Mouse (Mus musculus): ENCODE measurements around the gene Clcn3. TPM values are rescaled to one million over a fixed set of nuclear protein-coding genes. Genes with fewer than 3 reads are reported as not detected.
"Not testable (repeated sequence)": the region's sequence is repeated elsewhere in the genome, so short reads cannot be mapped to it uniquely, and the experiment has no call there.

Clcn3 gene
- 30.0 and 30.1 TPM in 2 replicates for polyA plus RNA-seq (2015; fragmentation: Nextera tagmentation; extraction: Ambion mirVana)

- Histone ChIP-seq H3K4me1 (replicated peaks) (no peaks in the 10 kb centered on the region), H3K4me3 (replicated peaks) (peak within 1 kb of the TSS; percentile 81), H3K36me3 (no peaks in the 10 kb centered on the region), H3K4me2 (replicated peaks) (peak within 1 kb of the TSS; percentile 89), H3K27me3 (replicated peaks) (no peaks in the 10 kb centered on the region), H3K9me3 (no peaks in the 10 kb centered on the region), H3K9ac (peak within 1 kb of the TSS; percentile 84), H3K27ac (peak within 1 kb of the TSS; percentile 92)
- WGBS: under 1% methylated on average over 101 of the region's 101 CpGs
- ATAC-seq: peak; percentile 100
Observed at GRCm38 (mm10) chr8:60982701-60983687, at the start of gene Clcn3. Gene Clcn3 (minus strand): TSS chr8:60983300.

- H3K36me3 ChIP-seq: no peaks in the 10 kb centered on the region; the same call in 1 of the 2 replicates
- no peak overlapping the region for H3K4me2 ChIP-seq (replicated peaks)
- H3K4me3 ChIP-seq (replicated peaks): no peak overlapping the region
- no peaks in the 10 kb centered on the region for H3K9me3 ChIP-seq
- H3K27me3 ChIP-seq (replicated peaks): no peaks in the 10 kb centered on the region
- 81% methylated on average over 3 of the region's 3 CpGs for WGBS
- no peak overlapping the region for H3K27ac ChIP-seq
- no peak for ATAC-seq
- H3K9ac ChIP-seq: no peak overlapping the region
- peaks cover 3% of the 10 kb centered on the region; the same call in 1 of the 2 replicates for H3K4me1 ChIP-seq (replicated peaks)
Observed at GRCm38 (mm10) chr8:60996468-60996867, 13.4 kb upstream of the Clcn3 start.

- Histone ChIP-seq H3K4me3 (replicated peaks) (peak overlapping the region; percentile 74), H3K9ac (peak overlapping the region; percentile 69), H3K27ac (peak overlapping the region; percentile 86), H3K9me3 (no peaks in the 10 kb centered on the region), H3K4me2 (replicated peaks) (peak overlapping the region; percentile 64), H3K36me3 (no peaks in the 10 kb centered on the region; the same call in 1 of the 2 replicates), H3K27me3 (replicated peaks) (no peaks in the 10 kb centered on the region), H3K4me1 (replicated peaks) (peaks cover 3% of the 10 kb centered on the region; the same call in 1 of the 2 replicates)
- 3% methylated on average over 12 of the region's 12 CpGs for WGBS
- ATAC-seq: peak; percentile 27; the same call in 1 of the 2 replicates
Observed at GRCm38 (mm10) chr8:60993639-60993986, 10.5 kb upstream of the Clcn3 start.

GRCm38 (mm10) chr8:60992910-60993638, 10.0 kb upstream of the Clcn3 start, which contains the start of gene Nek1:
Gene Nek1 (plus strand): TSS chr8:60993195.
- Histone ChIP-seq H3K9me3 (no peaks in the 10 kb centered on the region), H3K4me2 (replicated peaks) (peak within 1 kb of the TSS; percentile 64), H3K9ac (peak within 1 kb of the TSS; percentile 69), H3K4me1 (replicated peaks) (peaks cover 3% of the 10 kb centered on the region; the same call in 1 of the 2 replicates), H3K27ac (peak within 1 kb of the TSS; percentile 94), H3K36me3 (no peaks in the 10 kb centered on the region; the same call in 1 of the 2 replicates), H3K27me3 (replicated peaks) (no peaks in the 10 kb centered on the region), H3K4me3 (replicated peaks) (peak within 1 kb of the TSS; percentile 74)
- under 1% methylated on average over 55 of the region's 57 CpGs for WGBS
- peak; percentile 96 for ATAC-seq

- peaks cover 3% of the 10 kb centered on the region; the same call in 1 of the 2 replicates for H3K4me1 ChIP-seq (replicated peaks)
- no peaks in the 10 kb centered on the region for H3K36me3 ChIP-seq
- no peaks in the 10 kb centered on the region for H3K9me3 ChIP-seq
- peak overlapping the region; percentile 56 for H3K4me2 ChIP-seq (replicated peaks)
- H3K27me3 ChIP-seq (replicated peaks): no peaks in the 10 kb centered on the region
- peak; percentile 94 for ATAC-seq
- WGBS: 2% methylated on average over 16 of the region's 16 CpGs
- peak overlapping the region; percentile 56 for H3K9ac ChIP-seq
- peak overlapping the region; percentile 94 for H3K27ac ChIP-seq
- H3K4me3 ChIP-seq (replicated peaks): peak overlapping the region; percentile 74
Observed at GRCm38 (mm10) chr8:60992561-60992909, 9.4 kb upstream of the Clcn3 start.

GRCm38 (mm10) chr8:60984260-60985010, 1.3 kb upstream of the Clcn3 start:
- not testable (repeated sequence) for H3K9ac ChIP-seq; ATAC-seq; H3K27ac ChIP-seq; H3K9me3 ChIP-seq; H3K27me3 ChIP-seq (replicated peaks); H3K36me3 ChIP-seq; H3K4me3 ChIP-seq (replicated peaks); H3K4me2 ChIP-seq (replicated peaks); H3K4me1 ChIP-seq (replicated peaks)
- 91% methylated on average over 17 of the region's 17 CpGs for WGBS

- H3K4me1 ChIP-seq (replicated peaks): no peaks in the 10 kb centered on the region
Observed at GRCm38 (mm10) chr8:60983688-60984079, 584 bp upstream of the Clcn3 start.

GRCm38 (mm10) chr8:60981388-60981787, 1.7 kb downstream of the Clcn3 start:
- WGBS: 20% methylated on average over 1 of the region's 1 CpGs
- H3K27ac ChIP-seq: no peak overlapping the region
- no peak for ATAC-seq
- H3K9me3 ChIP-seq: no peaks in the 10 kb centered on the region
- H3K4me2 ChIP-seq (replicated peaks): peak overlapping the region; percentile 89
- H3K27me3 ChIP-seq (replicated peaks): no peaks in the 10 kb centered on the region
- H3K4me3 ChIP-seq (replicated peaks): no peak overlapping the region
- no peaks in the 10 kb centered on the region for H3K4me1 ChIP-seq (replicated peaks)
- H3K9ac ChIP-seq: no peak overlapping the region
- no peaks in the 10 kb centered on the region for H3K36me3 ChIP-seq

More at GRCm38 (mm10) chr8:60983688-60984079, 584 bp upstream of the Clcn3 start:
- Histone ChIP-seq H3K9ac (peak overlapping the region; percentile 51), H3K27ac (peak overlapping the region; percentile 86), H3K4me3 (replicated peaks) (peak overlapping the region; percentile 81), H3K36me3 (no peaks in the 10 kb centered on the region), H3K4me2 (replicated peaks) (peak overlapping the region; percentile 89), H3K9me3 (no peaks in the 10 kb centered on the region), H3K27me3 (replicated peaks) (no peaks in the 10 kb centered on the region)
- WGBS: 13% methylated on average over 9 of the region's 9 CpGs
- peak; percentile 74 for ATAC-seq

- no peak overlapping the region for H3K9ac ChIP-seq
- ATAC-seq: no peak
- no peak overlapping the region for H3K4me3 ChIP-seq (replicated peaks)
- H3K27me3 ChIP-seq (replicated peaks): no peaks in the 10 kb centered on the region
- no peaks in the 10 kb centered on the region for H3K9me3 ChIP-seq
- no peak overlapping the region for H3K27ac ChIP-seq
- H3K4me1 ChIP-seq (replicated peaks): no peaks in the 10 kb centered on the region
- H3K4me2 ChIP-seq (replicated peaks): no peak overlapping the region
- no peaks in the 10 kb centered on the region for H3K36me3 ChIP-seq
- WGBS: 76% methylated on average over 5 of the region's 5 CpGs
Observed at GRCm38 (mm10) chr8:60978496-60978895, 4.6 kb downstream of the Clcn3 start.

- no peak for ATAC-seq
- H3K4me1 ChIP-seq (replicated peaks): no peaks in the 10 kb centered on the region
- no peak overlapping the region for H3K4me3 ChIP-seq (replicated peaks)
- 82% methylated on average over 9 of the region's 9 CpGs for WGBS
- H3K9me3 ChIP-seq: no peaks in the 10 kb centered on the region
- no peaks in the 10 kb centered on the region for H3K27me3 ChIP-seq (replicated peaks)
- no peak overlapping the region for H3K27ac ChIP-seq
- no peaks in the 10 kb centered on the region for H3K36me3 ChIP-seq
- no peak overlapping the region for H3K4me2 ChIP-seq (replicated peaks)
- H3K9ac ChIP-seq: no peak overlapping the region
Observed at GRCm38 (mm10) chr8:60976818-60977217, 6.3 kb downstream of the Clcn3 start.

GRCm38 (mm10) chr8:60974837-60975236, 8.3 kb downstream of the Clcn3 start:
- no peak overlapping the region for H3K9ac ChIP-seq
- H3K4me3 ChIP-seq (replicated peaks): no peak overlapping the region
- no peak for ATAC-seq
- H3K36me3 ChIP-seq: no peaks in the 10 kb centered on the region
- no peak overlapping the region for H3K4me2 ChIP-seq (replicated peaks)
- no peaks in the 10 kb centered on the region for H3K4me1 ChIP-seq (replicated peaks)
- H3K27me3 ChIP-seq (replicated peaks): no peaks in the 10 kb centered on the region
- H3K27ac ChIP-seq: no peak overlapping the region
- no peaks in the 10 kb centered on the region for H3K9me3 ChIP-seq
- WGBS: 69% methylated on average over 2 of the region's 2 CpGs

All from intestine, embryonic 15.5 days (tissue).